Mouse (Mus musculus) embryonic facial prominence, embryonic 12.5 days (tissue): Measurements from ENCODE around the gene Kirrel3. TPM values are rescaled to one million over a fixed set of nuclear protein-coding genes. Genes with fewer than 3 reads are reported as not detected.

Source experiments
- ATAC-seq: fragments of 200-750 bp; cut with Nextera tagmentation; 2 replicates; pipeline ENCODE4 v1.8.0; 2017; ENCODE audit not compliant: insufficient number of reproducible peaks, insufficient read depth, low FRiP score, low TSS enrichment
- H3K27ac ChIP-seq: fragments of 300-500 bp; sonication (generic); 2 replicates; pipeline ENCODE4 v1.5.1; 2016; ENCODE audit warnings: mild to moderate bottlenecking
- H3K27me3 ChIP-seq: fragments of 300-500 bp; sonication (generic); 2 replicates; pipeline ENCODE4 v1.6.1; 2016; ENCODE audit warnings: mild to moderate bottlenecking, moderate library complexity
- H3K36me3 ChIP-seq: fragments of 300-500 bp; sonication (generic); 2 replicates; pipeline ENCODE4 v1.6.1; 2016; ENCODE audit warnings: mild to moderate bottlenecking
- H3K4me1 ChIP-seq: fragments of 300-500 bp; sonication (generic); 2 replicates; pipeline ENCODE4 v1.6.1; 2016
- H3K4me2 ChIP-seq: fragments of 300-500 bp; sonication (generic); replicated peaks from 2 replicates; pipeline ENCODE4 v1.6.1; 2016; ENCODE audit warnings: mild to moderate bottlenecking, moderate library complexity
- H3K4me3 ChIP-seq: fragments of 300-500 bp; sonication (generic); 2 replicates; pipeline ENCODE4 v1.5.1; 2016; ENCODE audit warnings: mild to moderate bottlenecking
- H3K9ac ChIP-seq: fragments of 300-500 bp; sonication (generic); 2 replicates; pipeline ENCODE4 v1.6.1; 2016; ENCODE audit warnings: mild to moderate bottlenecking, moderate library complexity
- H3K9me3 ChIP-seq: fragments of 300-500 bp; sonication (generic); 2 replicates; pipeline ENCODE4 v1.6.1; 2016; ENCODE audit warnings: mild to moderate bottlenecking, moderate library complexity
- WGBS: fragments of 180-500 bp; shearing (Covaris S2); methylation state at CpG from one replicate; pipeline ENCODE4 v1.1.7; 2016; 5-methylcytosine and 5-hydroxymethylcytosine counted together
- polyA plus RNA-seq: library from polyadenylated mRNA; unstranded; fragments of >200 nt; fragmentation: Nextera tagmentation; extraction: Ambion mirVana; gene quantifications from 2 replicates; pipeline ENCODE4 v1.2.1, GENCODE M21; 2016

Kirrel3 gene
- polyA plus RNA-seq, 1 experiment from 2014 or later, result 7.9 TPM

GRCm38 (mm10) chr9:34912996-34913395 is 427.3 kb downstream of the Kirrel3 start:
- Histone ChIP-seq H3K4me1 (no peaks in the 10 kb centered on the region), H3K36me3 (no peaks in the 10 kb centered on the region), H3K4me2 (no peak overlapping the region), H3K9me3 (no peaks in the 10 kb centered on the region), H3K9ac (no peak overlapping the region), H3K27ac (no peak overlapping the region), H3K4me3 (no peak overlapping the region), H3K27me3 (no peaks in the 10 kb centered on the region)
- no peak for ATAC-seq
- 2% methylated on average over 5 of the region's 5 CpGs for WGBS

GRCm38 (mm10) chr9:34918976-34919375 is 433.3 kb downstream of the Kirrel3 start:
- Histone ChIP-seq H3K9me3 (no peaks in the 10 kb centered on the region), H3K36me3 (no peaks in the 10 kb centered on the region), H3K4me3 (no peak overlapping the region), H3K4me1 (no peaks in the 10 kb centered on the region), H3K27ac (no peak overlapping the region), H3K9ac (no peak overlapping the region), H3K4me2 (no peak overlapping the region), H3K27me3 (no peaks in the 10 kb centered on the region)
- WGBS, result 93% methylated on average over 5 of the region's 5 CpGs
- no peak for ATAC-seq

GRCm38 (mm10) chr9:34920116-34920515 is 434.4 kb downstream of the Kirrel3 start:
- no peak overlapping the region for H3K27ac ChIP-seq
- H3K4me1 ChIP-seq, result no peaks in the 10 kb centered on the region
- WGBS, result 88% methylated on average over 3 of the region's 3 CpGs
- no peaks in the 10 kb centered on the region for H3K9me3 ChIP-seq
- H3K36me3 ChIP-seq, result no peaks in the 10 kb centered on the region
- no peak overlapping the region for H3K4me2 ChIP-seq
- no peaks in the 10 kb centered on the region for H3K27me3 ChIP-seq
- H3K4me3 ChIP-seq, result no peak overlapping the region
- H3K9ac ChIP-seq, result no peak overlapping the region
- no peak for ATAC-seq

DNA sequence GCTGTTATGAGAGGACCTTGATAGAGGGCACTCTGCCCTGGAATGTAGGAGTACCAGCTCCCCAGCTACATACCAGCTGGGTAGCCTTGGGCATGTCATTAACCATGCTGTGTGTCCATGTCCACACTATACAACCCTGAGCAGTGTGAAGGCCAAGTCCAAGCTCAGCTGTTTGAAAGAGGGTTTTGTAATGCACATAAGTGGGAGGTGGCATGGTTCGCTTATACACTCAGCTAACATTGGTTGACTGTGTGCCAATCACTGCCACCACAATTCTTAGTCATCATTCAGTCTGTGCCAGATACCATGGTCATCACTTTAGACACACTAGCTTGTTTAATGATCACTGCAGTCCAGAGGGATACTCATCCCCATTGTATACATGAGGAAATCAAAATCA is 436.2 kb downstream of the Kirrel3 start:
- ATAC-seq, result 0 out of 2 replicates have a peak, but pooled peaks have one; percentile 47
- 81% methylated on average over 1 of the region's 1 CpGs for WGBS

DNA sequence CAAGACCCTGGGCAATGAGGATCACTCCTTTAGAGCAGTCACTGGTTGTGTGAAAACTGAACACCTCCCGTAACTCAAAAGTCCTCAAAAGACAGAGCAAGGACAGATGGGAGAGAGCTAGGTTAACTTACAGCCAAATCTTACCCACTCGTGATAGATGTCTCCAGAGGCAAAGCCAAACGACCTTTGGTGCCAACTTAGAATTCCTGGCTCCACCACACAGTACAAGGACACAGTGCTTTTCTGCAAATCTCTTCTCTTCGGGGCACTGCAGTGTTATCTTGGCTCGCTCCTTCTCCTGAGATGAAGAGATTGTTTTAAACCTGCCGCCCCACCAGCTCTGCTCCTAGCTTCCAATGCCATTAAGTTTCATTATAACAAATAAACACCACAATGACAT is 437.0 kb downstream of the Kirrel3 start:
- WGBS, result 77% methylated on average over 6 of the region's 6 CpGs
- Histone ChIP-seq H3K4me1 (no peaks in the 10 kb centered on the region), H3K27ac (no peak overlapping the region), H3K9me3 (no peaks in the 10 kb centered on the region), H3K9ac (no peak overlapping the region), H3K4me3 (no peak overlapping the region), H3K27me3 (no peaks in the 10 kb centered on the region), H3K4me2 (no peak overlapping the region), H3K36me3 (no peaks in the 10 kb centered on the region)
- no peak for ATAC-seq

More for the DNA sequence above, 436.2 kb downstream of the Kirrel3 start:
- no peaks in the 10 kb centered on the region for H3K9me3 ChIP-seq
- H3K4me2 ChIP-seq, result no peak overlapping the region
- H3K27me3 ChIP-seq, result no peaks in the 10 kb centered on the region
- no peak overlapping the region for H3K9ac ChIP-seq
- no peaks in the 10 kb centered on the region for H3K4me1 ChIP-seq
- no peaks in the 10 kb centered on the region for H3K36me3 ChIP-seq
- no peak overlapping the region for H3K27ac ChIP-seq
- no peak overlapping the region for H3K4me3 ChIP-seq

- H3K36me3 ChIP-seq, result no peaks in the 10 kb centered on the region
- H3K4me3 ChIP-seq, result no peak overlapping the region
- H3K27me3 ChIP-seq, result no peaks in the 10 kb centered on the region
- no peak overlapping the region for H3K9ac ChIP-seq
- H3K9me3 ChIP-seq, result no peaks in the 10 kb centered on the region
- no peak overlapping the region for H3K27ac ChIP-seq
- WGBS, result 81% methylated on average over 14 of the region's 14 CpGs
- ATAC-seq, result no peak
- no peaks in the 10 kb centered on the region for H3K4me1 ChIP-seq
- no peak overlapping the region for H3K4me2 ChIP-seq
Observed at GRCm38 (mm10) chr9:34923134-34923931, 437.6 kb downstream of the Kirrel3 start.

DNA sequence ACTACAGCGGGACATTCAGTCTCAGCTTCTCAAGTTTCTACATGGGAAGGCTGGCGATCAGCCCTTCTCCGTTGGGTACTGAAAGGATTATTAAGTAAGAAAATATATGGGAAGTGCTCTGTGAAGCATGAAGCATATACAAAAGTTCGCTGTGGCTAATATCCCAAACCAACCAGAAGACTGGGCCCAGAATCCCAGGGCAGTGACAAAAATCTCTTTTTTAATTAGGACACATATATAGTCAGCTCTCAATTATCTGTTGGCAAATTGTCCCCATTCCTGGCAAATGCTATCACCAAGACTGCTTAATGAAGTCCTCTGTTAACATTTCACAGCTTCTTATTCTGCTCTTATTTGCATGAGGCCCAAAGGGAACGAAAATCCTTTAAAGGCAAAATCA is 439.9 kb downstream of the Kirrel3 start:
- no peak for ATAC-seq
- no peaks in the 10 kb centered on the region for H3K36me3 ChIP-seq
- no peaks in the 10 kb centered on the region for H3K9me3 ChIP-seq
- no peaks in the 10 kb centered on the region for H3K27me3 ChIP-seq
- no peak overlapping the region for H3K4me3 ChIP-seq
- H3K9ac ChIP-seq, result no peak overlapping the region
- no peaks in the 10 kb centered on the region for H3K4me1 ChIP-seq
- H3K4me2 ChIP-seq, result no peak overlapping the region
- no peak overlapping the region for H3K27ac ChIP-seq
- 80% methylated on average over 5 of the region's 5 CpGs for whole genome bisulfite sequencing

DNA sequence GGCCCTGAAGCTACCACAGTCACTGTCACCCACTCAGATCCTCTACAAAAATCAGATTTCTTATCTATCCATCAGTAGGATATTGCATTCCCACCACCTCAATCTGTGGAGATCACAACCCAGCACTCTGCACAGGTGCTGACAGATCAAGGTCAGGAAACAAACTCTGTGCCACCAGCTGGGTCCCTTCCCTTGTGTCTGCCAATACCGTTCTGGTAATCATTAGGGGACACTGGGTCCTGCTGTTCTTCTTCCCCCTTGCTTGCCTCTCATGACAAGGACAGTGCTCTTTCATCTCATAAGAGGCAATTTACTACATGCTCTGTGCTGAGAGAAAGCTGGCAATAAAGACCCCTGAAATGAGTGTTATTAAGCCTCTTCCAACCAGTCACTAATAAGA is 444.7 kb downstream of the Kirrel3 start:
- 67% methylated on average over 1 of the region's 1 CpGs for WGBS
- Histone ChIP-seq H3K36me3 (no peaks in the 10 kb centered on the region), H3K9me3 (no peaks in the 10 kb centered on the region), H3K4me1 (no peaks in the 10 kb centered on the region), H3K27ac (no peak overlapping the region), H3K4me3 (no peak overlapping the region), H3K9ac (no peak overlapping the region), H3K4me2 (no peak overlapping the region), H3K27me3 (no peaks in the 10 kb centered on the region)
- no peak for ATAC-seq

- 92% methylated on average over 5 of the region's 5 CpGs for WGBS
- Histone ChIP-seq H3K36me3 (no peaks in the 10 kb centered on the region), H3K27ac (no peak overlapping the region), H3K9ac (no peak overlapping the region), H3K4me2 (no peak overlapping the region), H3K9me3 (no peaks in the 10 kb centered on the region), H3K4me3 (no peak overlapping the region), H3K4me1 (no peaks in the 10 kb centered on the region; the same call in 1 of the 2 replicates), H3K27me3 (no peaks in the 10 kb centered on the region)
- ATAC-seq, result no peak
Observed at GRCm38 (mm10) chr9:34938140-34938539, 452.4 kb downstream of the Kirrel3 start.

DNA sequence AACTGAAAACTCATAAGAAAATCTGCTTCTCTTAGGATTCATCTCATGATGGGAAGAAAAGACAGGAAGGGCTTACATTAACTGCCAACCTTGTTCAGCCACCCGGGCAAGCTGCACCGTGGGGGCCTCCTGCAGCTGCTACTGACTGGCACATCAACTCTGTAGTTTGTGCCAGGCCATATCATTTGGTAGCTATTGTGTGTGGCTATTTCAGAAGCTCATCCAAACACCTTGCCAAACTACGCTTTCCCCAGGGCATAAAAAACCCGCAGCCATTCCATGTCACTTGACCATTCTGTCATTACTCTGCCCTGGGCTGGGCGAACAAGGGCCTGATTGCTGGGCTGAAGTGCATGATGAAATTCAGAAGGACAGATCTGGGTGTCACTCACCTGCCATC is 453.9 kb downstream of the Kirrel3 start:
- no peaks in the 10 kb centered on the region for H3K27me3 ChIP-seq

DNA sequence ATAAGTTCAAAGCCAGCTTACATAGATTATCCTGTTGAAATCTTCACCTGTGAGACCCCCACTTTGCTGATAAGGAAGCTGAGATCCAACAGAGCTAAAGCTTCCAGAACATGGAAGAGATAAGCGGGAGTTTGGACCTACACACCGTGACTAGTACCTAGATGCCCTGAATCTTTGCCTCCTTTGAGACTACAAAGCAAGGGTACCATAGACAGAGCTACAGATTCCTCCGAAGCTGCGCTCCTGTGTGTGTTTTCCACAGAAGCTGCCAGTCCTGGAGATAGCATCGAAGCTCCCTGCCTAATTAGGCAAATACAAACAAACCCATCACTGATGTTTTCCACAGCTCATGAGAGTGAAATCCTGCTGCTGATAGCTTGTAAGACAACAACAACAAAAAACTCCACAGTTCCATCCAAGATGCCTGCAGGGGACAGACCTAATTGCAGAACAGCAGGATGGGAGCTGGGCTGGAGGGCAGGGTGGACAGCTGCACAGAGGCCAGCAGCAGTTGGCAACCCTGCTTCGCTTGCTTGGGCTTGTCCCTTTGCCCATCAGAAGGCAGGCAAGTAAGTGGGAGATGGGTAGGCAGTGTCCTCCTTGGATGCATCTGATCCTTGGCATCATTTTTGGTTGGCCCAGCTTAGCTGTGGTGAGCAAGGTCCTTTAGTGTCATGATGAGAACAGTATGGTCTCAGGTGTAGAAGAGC is 456.6 kb downstream of the Kirrel3 start:
- 77% methylated on average over 6 of the region's 6 CpGs for WGBS
- H3K27me3 ChIP-seq, result no peaks in the 10 kb centered on the region
- ATAC-seq, result no peak
- no peak overlapping the region for H3K9ac ChIP-seq
- peaks cover 9% of the 10 kb centered on the region for H3K4me1 ChIP-seq
- H3K9me3 ChIP-seq, result no peaks in the 10 kb centered on the region
- H3K27ac ChIP-seq, result no peak overlapping the region
- no peak overlapping the region for H3K4me2 ChIP-seq
- H3K36me3 ChIP-seq, result no peaks in the 10 kb centered on the region
- no peak overlapping the region for H3K4me3 ChIP-seq

More for the DNA sequence above, 453.9 kb downstream of the Kirrel3 start:
- WGBS, result 87% methylated on average over 5 of the region's 5 CpGs
- Histone ChIP-seq H3K4me2 (no peak overlapping the region), H3K36me3 (no peaks in the 10 kb centered on the region), H3K27ac (no peak overlapping the region), H3K9me3 (no peaks in the 10 kb centered on the region), H3K4me3 (no peak overlapping the region), H3K4me1 (no peaks in the 10 kb centered on the region; the same call in 1 of the 2 replicates), H3K9ac (no peak overlapping the region)
- ATAC-seq, result no peak

DNA sequence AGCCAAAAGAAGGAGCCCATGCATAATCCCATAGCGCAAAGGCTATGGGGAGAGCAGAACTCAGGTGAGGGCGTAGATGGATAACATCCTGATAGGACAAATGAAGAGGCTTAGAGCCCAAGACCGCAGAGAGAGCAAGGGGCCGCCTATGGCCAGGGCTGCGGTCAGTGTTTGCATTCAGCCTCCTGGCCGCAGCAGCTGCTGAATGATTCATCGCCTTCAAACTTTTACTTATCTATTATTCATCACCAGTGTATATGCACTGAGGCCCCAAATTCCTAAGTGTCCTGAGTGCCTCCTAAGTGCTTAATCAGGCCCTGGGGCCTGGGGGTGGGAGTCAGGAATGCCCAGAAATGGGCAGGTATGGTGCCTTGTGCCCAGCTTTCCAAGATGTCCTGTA is 457.3 kb downstream of the Kirrel3 start:
- H3K27ac ChIP-seq, result no peak overlapping the region
- peaks cover 11% of the 10 kb centered on the region; the same call in 1 of the 2 replicates for H3K4me1 ChIP-seq
- H3K4me3 ChIP-seq, result no peak overlapping the region
- H3K36me3 ChIP-seq, result no peaks in the 10 kb centered on the region
- no peak overlapping the region for H3K9ac ChIP-seq
- no peak for ATAC-seq
- no peaks in the 10 kb centered on the region for H3K27me3 ChIP-seq
- H3K9me3 ChIP-seq, result no peaks in the 10 kb centered on the region
- WGBS, result 85% methylated on average over 7 of the region's 7 CpGs
- no peak overlapping the region for H3K4me2 ChIP-seq
